Mouse (Mus musculus) ES-E14 (cell line): ENCODE data around the gene Elf1.

ENCODE experiments used
- CHD2 ChIP-seq: IDR thresholded peaks from 2 replicates; pipeline ENCODE4 v1.6.1; 2014; ENCODE audit warnings: mild to moderate bottlenecking, low read depth, low read length, inconsistent platforms
- HCFC1 ChIP-seq: IDR thresholded peaks from 2 replicates; pipeline ENCODE4 v1.6.1; 2012; ENCODE audit warnings: low read length, inconsistent platforms, borderline replicate concordance; ENCODE audit not compliant: insufficient read depth
- ZNF384 ChIP-seq: IDR thresholded peaks from 2 replicates; pipeline ENCODE4 v1.6.1; 2012; ENCODE audit warnings: low read depth, low read length, inconsistent platforms

- TF ChIP-seq ZNF384 (no peak), HCFC1 (no peak), CHD2 (no peak)
Measured at GRCm38 (mm10) chr14:79562745-79563144, 81.8 kb downstream of the Elf1 start.
